Mouse (Mus musculus) cerebellum, adult 2 months (tissue): ENCODE results near the gene Hnrnpll. TPM values are rescaled to one million over a fixed set of nuclear protein-coding genes. Genes with fewer than 3 reads are reported as not detected.
A peak's percentile ranks its signal among the peaks of the same experiment; 100 is the strongest.

Experiments
- DNase-seq, 2 experiments: peaks; one replicate each; pipeline ENCODE4 v3.0.0; 2021
- H3K27ac ChIP-seq: fragments of 200-500 bp; 2 replicates; pipeline ENCODE4 v1.5.1; 2012; ENCODE audit warnings: low read length, control low read depth, inconsistent platforms; ENCODE audit not compliant: insufficient read depth
- H3K27me3 ChIP-seq: fragments of 200-500 bp; 2 replicates; pipeline ENCODE4 v1.6.1; 2012; ENCODE audit warnings: inconsistent platforms, mild to moderate bottlenecking, low read length, moderate library complexity; ENCODE audit not compliant: control insufficient read depth, insufficient read depth
- H3K4me1 ChIP-seq: fragments of 200-500 bp; 2 replicates; pipeline ENCODE4 v1.6.1; 2011; ENCODE audit warnings: low read length; ENCODE audit not compliant: control insufficient read depth, insufficient read depth
- H3K4me3 ChIP-seq: fragments of 200-500 bp; replicated peaks from 2 replicates; pipeline ENCODE3; 2011; ENCODE audit warnings: mild to moderate bottlenecking, low read depth, low read length, control low read depth; ENCODE audit not compliant: insufficient read depth
- CTCF ChIP-seq: fragments of 200-500 bp; IDR thresholded peaks from 2 replicates; pipeline ENCODE4 v1.5.1; 2011; ENCODE audit warnings: low read depth, mild to moderate bottlenecking, control low read depth, low read length, moderate library complexity, borderline replicate concordance; ENCODE audit not compliant: insufficient read depth
- POLR2A ChIP-seq: fragments of 200-500 bp; IDR thresholded peaks from 2 replicates; pipeline ENCODE4 v1.6.1; 2011; ENCODE audit warnings: low read length, control low read depth, borderline replicate concordance; ENCODE audit not compliant: insufficient read depth
- WGBS: fragments of 180-500 bp; shearing (Covaris S2); methylation state at CpG from one replicate; pipeline ENCODE4 v1.1.7; 2018; 5-methylcytosine and 5-hydroxymethylcytosine counted together
- polyA plus RNA-seq: library from polyadenylated mRNA; depleted of rRNA; stranded (reverse); fragments of >200 nt; gene quantifications from 2 replicates; pipeline ENCODE4 v1.2.3, GENCODE M21; 2012; rRNA removed

Gene Hnrnpll
- polyA plus RNA-seq = 49.2 and 52.7 TPM in 2 replicates

- Histone ChIP-seq H3K4me3 (peak within 1 kb of the TSS; percentile 98), H3K27ac (peak within 1 kb of the TSS; percentile 99), H3K4me1 (peaks cover 4% of the 10 kb centered on the region; the same call in 1 of the 2 replicates), H3K27me3 (no peaks in the 10 kb centered on the region)
- peak; percentile 97 to 100 for DNase-seq
- WGBS = under 1% methylated on average over 86 of the region's 97 CpGs
- TF ChIP-seq POLR2A (peak; percentile 79), CTCF (no peak)
Observed at GRCm38 (mm10) chr17:80061783-80062619, at the start of gene Hnrnpll. Hnrnpll (minus strand) TSS chr17:80062334.

- H3K4me3 ChIP-seq = no peak overlapping the region
- H3K4me1 ChIP-seq = no peaks in the 10 kb centered on the region
- DNase-seq = no peak
- WGBS = 87% methylated on average over 10 of the region's 10 CpGs
- no peak overlapping the region for H3K27ac ChIP-seq
- no peaks in the 10 kb centered on the region for H3K27me3 ChIP-seq
- TF ChIP-seq POLR2A (no peak), CTCF (no peak)
Observed at GRCm38 (mm10) chr17:80105348-80105978, 43.3 kb upstream of the Hnrnpll start.

- H3K27ac ChIP-seq = no peak overlapping the region
- H3K4me1 ChIP-seq = no peaks in the 10 kb centered on the region
- no peaks in the 10 kb centered on the region; the same call in 1 of the 2 replicates for H3K27me3 ChIP-seq
- DNase-seq = no peak
- TF ChIP-seq CTCF (no peak), POLR2A (no peak)
- 93% methylated on average over 6 of the region's 6 CpGs for WGBS
- no peak overlapping the region for H3K4me3 ChIP-seq
Observed at GRCm38 (mm10) chr17:80099823-80100222, 37.7 kb upstream of the Hnrnpll start.

GRCm38 (mm10) chr17:80097221-80097620 is 35.1 kb upstream of the Hnrnpll start:
- Histone ChIP-seq H3K4me3 (no peak overlapping the region), H3K27ac (no peak overlapping the region), H3K27me3 (no peaks in the 10 kb centered on the region; the same call in 1 of the 2 replicates), H3K4me1 (no peaks in the 10 kb centered on the region)
- 52% methylated on average over 2 of the region's 2 CpGs for WGBS
- no peak for DNase-seq
- TF ChIP-seq CTCF (no peak), POLR2A (no peak)

GRCm38 (mm10) chr17:80096720-80097114 is 34.6 kb upstream of the Hnrnpll start:
- H3K27ac ChIP-seq = no peak overlapping the region
- no peaks in the 10 kb centered on the region; the same call in 1 of the 2 replicates for H3K27me3 ChIP-seq
- no peak for DNase-seq

GRCm38 (mm10) chr17:80096043-80096719 is 34.0 kb upstream of the Hnrnpll start:
- 15% methylated on average over 20 of the region's 20 CpGs for WGBS
- Histone ChIP-seq H3K27ac (no peak overlapping the region), H3K27me3 (no peaks in the 10 kb centered on the region; the same call in 1 of the 2 replicates), H3K4me3 (peak overlapping the region; percentile 17), H3K4me1 (no peaks in the 10 kb centered on the region)
- TF ChIP-seq POLR2A (no peak), CTCF (no peak)
- peak; percentile 18 to 44 for DNase-seq

More at GRCm38 (mm10) chr17:80096720-80097114, 34.6 kb upstream of the Hnrnpll start:
- H3K4me1 ChIP-seq = no peaks in the 10 kb centered on the region
- TF ChIP-seq CTCF (no peak), POLR2A (no peak)
- WGBS = 92% methylated on average over 8 of the region's 8 CpGs
- H3K4me3 ChIP-seq = no peak overlapping the region

GRCm38 (mm10) chr17:80095254-80095899 is 33.2 kb upstream of the Hnrnpll start:
- no peak overlapping the region for H3K27ac ChIP-seq
- no peak for TF ChIP-seq CTCF
- no peak for TF ChIP-seq POLR2A
- H3K4me1 ChIP-seq = no peaks in the 10 kb centered on the region
- no peak for DNase-seq
- 81% methylated on average over 9 of the region's 9 CpGs for WGBS
- H3K4me3 ChIP-seq = no peak overlapping the region
- H3K27me3 ChIP-seq = no peaks in the 10 kb centered on the region; the same call in 1 of the 2 replicates
